Mouse (Mus musculus) midbrain, embryonic 11.5 days (tissue): ENCODE measurements around the gene Cd300lf. TPM values are rescaled to one million over a fixed set of nuclear protein-coding genes. Genes with fewer than 3 reads are reported as not detected.
A peak's percentile ranks its signal among the peaks of the same experiment; 100 is the strongest.

Experiments used
- ATAC-seq: fragments of 200-750 bp; cut with Nextera tagmentation; 2 replicates; pipeline ENCODE4 v1.8.0; 2017; ENCODE audit warnings: moderate TSS enrichment, moderate library complexity; ENCODE audit not compliant: low FRiP score
- DNase-seq: peaks from one replicate; pipeline ENCODE4 v3.0.0; 2015; ENCODE audit warnings: low spot score; ENCODE audit errors: missing footprints
- H3K27ac ChIP-seq: fragments of 300-500 bp; sonication (generic); 2 replicates; pipeline ENCODE4 v1.5.1; 2014; ENCODE audit warnings: low read depth, low read length
- H3K27me3 ChIP-seq: fragments of 300-500 bp; sonication (generic); 2 replicates; pipeline ENCODE4 v1.6.1; 2014; ENCODE audit warnings: mild to moderate bottlenecking, low read length, moderate library complexity, mixed read lengths; ENCODE audit not compliant: control insufficient read depth, insufficient read depth
- H3K36me3 ChIP-seq: fragments of 300-500 bp; sonication (generic); 2 replicates; pipeline ENCODE4 v1.6.1; 2014; ENCODE audit warnings: mild to moderate bottlenecking, low read length, moderate library complexity, mixed read lengths; ENCODE audit not compliant: control insufficient read depth, insufficient read depth
- H3K4me1 ChIP-seq: fragments of 300-500 bp; sonication (generic); 2 replicates; pipeline ENCODE4 v1.6.1; 2014; ENCODE audit warnings: low read length; ENCODE audit not compliant: control insufficient read depth, insufficient read depth
- H3K4me2 ChIP-seq: fragments of 300-500 bp; sonication (generic); 2 replicates; pipeline ENCODE4 v1.6.1; 2014; ENCODE audit warnings: mild to moderate bottlenecking, moderate library complexity
- H3K4me3 ChIP-seq: fragments of 300-500 bp; sonication (generic); 2 replicates; pipeline ENCODE4 v1.5.1; 2014; ENCODE audit warnings: low read depth, low read length
- H3K9ac ChIP-seq: fragments of 300-500 bp; sonication (generic); 2 replicates; pipeline ENCODE4 v1.6.1; 2014; ENCODE audit warnings: low read length
- H3K9me3 ChIP-seq: fragments of 300-500 bp; sonication (generic); 2 replicates; pipeline ENCODE4 v1.6.1; 2016; ENCODE audit warnings: low read length; ENCODE audit not compliant: control insufficient read depth
- WGBS: fragments of 180-500 bp; shearing (Covaris S2); extraction: QIAGEN DNeasy Blood & Tissue Kit; methylation state at CpG from one replicate; pipeline ENCODE4 v1.1.7; 2014; 5-methylcytosine and 5-hydroxymethylcytosine counted together
- polyA plus RNA-seq: library from polyadenylated mRNA; unstranded; fragments of >200 nt; fragmentation: Nextera tagmentation; extraction: Ambion mirVana; gene quantifications from 2 replicates; pipeline ENCODE4 v1.2.1, GENCODE M21; 2014

Gene Cd300lf
- polyA plus RNA-seq, 1 experiment from 2014 or later = not detected

GRCm38 (mm10) chr11:115162205-115162601 lies 28.4 kb upstream of the Cd300lf start:
- Histone ChIP-seq H3K36me3 (no peaks in the 10 kb centered on the region), H3K27me3 (peaks cover 16% of the 10 kb centered on the region), H3K4me3 (no peak overlapping the region), H3K4me1 (peaks cover 22% of the 10 kb centered on the region), H3K9ac (no peak overlapping the region), H3K4me2 (peak overlapping the region; percentile 95; the same call in 1 of the 2 replicates), H3K9me3 (no peaks in the 10 kb centered on the region), H3K27ac (no peak overlapping the region)
- 23% methylated on average over 9 of the region's 9 CpGs for WGBS
- DNase-seq (no peak), ATAC-seq (no peak)

- Histone ChIP-seq H3K4me1 (peaks cover 22% of the 10 kb centered on the region), H3K4me3 (no peak overlapping the region), H3K4me2 (no peak overlapping the region), H3K27ac (no peak overlapping the region), H3K27me3 (peaks cover 16% of the 10 kb centered on the region), H3K9me3 (no peaks in the 10 kb centered on the region), H3K36me3 (no peaks in the 10 kb centered on the region), H3K9ac (no peak overlapping the region)
- ATAC-seq (no peak), DNase-seq (no peak)
- 57% methylated on average over 9 of the region's 9 CpGs for WGBS
Measured at GRCm38 (mm10) chr11:115161578-115162204, 27.9 kb upstream of the Cd300lf start.

- DNase-seq = peak; percentile 97
- peaks cover 22% of the 10 kb centered on the region for H3K4me1 ChIP-seq
- H3K9ac ChIP-seq = no peak overlapping the region
- H3K27ac ChIP-seq = no peak overlapping the region
- ATAC-seq = no peak
- WGBS = 27% methylated on average over 10 of the region's 10 CpGs
- peaks cover 16% of the 10 kb centered on the region for H3K27me3 ChIP-seq
- H3K9me3 ChIP-seq = no peaks in the 10 kb centered on the region
- no peak overlapping the region for H3K4me2 ChIP-seq
- no peak overlapping the region for H3K4me3 ChIP-seq
- H3K36me3 ChIP-seq = no peaks in the 10 kb centered on the region
Measured at GRCm38 (mm10) chr11:115160883-115161577, 27.2 kb upstream of the Cd300lf start.

GRCm38 (mm10) chr11:115160016-115160797 lies 26.4 kb upstream of the Cd300lf start:
- DNase-seq (peak; percentile 91), ATAC-seq (no peak)
- H3K4me2 ChIP-seq = no peak overlapping the region
- H3K9ac ChIP-seq = no peak overlapping the region
- no peaks in the 10 kb centered on the region for H3K9me3 ChIP-seq
- H3K36me3 ChIP-seq = no peaks in the 10 kb centered on the region
- no peak overlapping the region for H3K4me3 ChIP-seq
- peaks cover 22% of the 10 kb centered on the region for H3K4me1 ChIP-seq
- H3K27ac ChIP-seq = no peak overlapping the region
- peaks cover 18% of the 10 kb centered on the region for H3K27me3 ChIP-seq
- 49% methylated on average over 11 of the region's 11 CpGs for WGBS

- H3K27me3 ChIP-seq = peaks cover 33% of the 10 kb centered on the region
- H3K4me1 ChIP-seq = peaks cover 12% of the 10 kb centered on the region
- no peak overlapping the region for H3K9ac ChIP-seq
- WGBS = 26% methylated on average over 12 of the region's 12 CpGs
- no peak overlapping the region for H3K27ac ChIP-seq
- no peak overlapping the region for H3K4me2 ChIP-seq
- ATAC-seq (no peak), DNase-seq (peak; percentile 82)
- H3K9me3 ChIP-seq = no peaks in the 10 kb centered on the region
- no peak overlapping the region for H3K4me3 ChIP-seq
- H3K36me3 ChIP-seq = no peaks in the 10 kb centered on the region
Measured at GRCm38 (mm10) chr11:115157933-115158719, 24.3 kb upstream of the Cd300lf start.

- Histone ChIP-seq H3K9ac (no peak overlapping the region), H3K4me3 (no peak overlapping the region), H3K9me3 (no peaks in the 10 kb centered on the region), H3K36me3 (no peaks in the 10 kb centered on the region), H3K27ac (no peak overlapping the region), H3K4me2 (no peak overlapping the region), H3K4me1 (peaks cover 3% of the 10 kb centered on the region), H3K27me3 (peaks cover 29% of the 10 kb centered on the region)
- WGBS = 16% methylated on average over 5 of the region's 5 CpGs
- DNase-seq (no peak), ATAC-seq (no peak)
Measured at GRCm38 (mm10) chr11:115155053-115155634, 21.4 kb upstream of the Cd300lf start.

GRCm38 (mm10) chr11:115153699-115154292 lies 20.0 kb upstream of the Cd300lf start:
- 1% methylated on average over 34 of the region's 35 CpGs for WGBS
- DNase-seq = peak; percentile 93

GRCm38 (mm10) chr11:115153088-115153487 lies 19.3 kb upstream of the Cd300lf start:
- WGBS = 82% methylated on average over 9 of the region's 9 CpGs

More at GRCm38 (mm10) chr11:115153699-115154292, 20.0 kb upstream of the Cd300lf start:
- no peaks in the 10 kb centered on the region for H3K36me3 ChIP-seq
- no peaks in the 10 kb centered on the region for H3K9me3 ChIP-seq
- peaks cover 29% of the 10 kb centered on the region for H3K27me3 ChIP-seq
- no peak overlapping the region for H3K9ac ChIP-seq
- peak overlapping the region; percentile 18 for H3K4me3 ChIP-seq
- peak overlapping the region; percentile 32 for H3K4me2 ChIP-seq
- ATAC-seq = peak; percentile 68
- H3K27ac ChIP-seq = no peak overlapping the region
- peaks cover 3% of the 10 kb centered on the region for H3K4me1 ChIP-seq

More at GRCm38 (mm10) chr11:115153088-115153487, 19.3 kb upstream of the Cd300lf start:
- no peaks in the 10 kb centered on the region for H3K36me3 ChIP-seq
- H3K27me3 ChIP-seq = peaks cover 29% of the 10 kb centered on the region
- no peak overlapping the region for H3K27ac ChIP-seq
- no peaks in the 10 kb centered on the region for H3K9me3 ChIP-seq
- peaks cover 3% of the 10 kb centered on the region for H3K4me1 ChIP-seq
- DNase-seq = no peak
- no peak overlapping the region for H3K9ac ChIP-seq
- H3K4me2 ChIP-seq = no peak overlapping the region
- H3K4me3 ChIP-seq = no peak overlapping the region
- no peak for ATAC-seq
